Mouse (Mus musculus): ENCODE results near the gene Cit. TPM values are rescaled to one million over a fixed set of nuclear protein-coding genes. Genes with fewer than 3 reads are reported as not detected.

Gene Cit
- polyA plus RNA-seq, 1 experiment from 2014 or later, result 3.7 TPM

DNA sequence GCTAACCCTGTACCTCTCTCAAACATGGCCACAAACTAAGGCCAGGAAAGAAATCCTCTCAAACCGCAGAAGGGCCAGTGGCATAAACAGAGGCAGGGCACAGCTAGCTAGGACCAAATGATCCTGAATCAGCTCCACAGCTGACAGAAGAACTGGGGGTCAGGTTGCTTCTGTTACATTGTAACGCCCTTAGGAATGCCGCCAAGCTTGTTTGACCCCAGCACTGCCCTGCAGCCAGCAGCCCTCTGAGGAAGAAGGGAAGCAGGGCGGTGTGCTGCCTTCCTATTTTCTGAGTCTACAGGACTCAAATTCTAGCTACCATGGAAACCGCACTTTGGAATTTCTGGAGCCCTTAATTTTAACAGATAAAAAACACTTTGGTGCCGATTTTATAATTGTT, 13.6 kb downstream of the Cit start:
- H3K36me3 ChIP-seq (ENCODE audit: control insufficient read depth, insufficient read depth), result peaks cover 22% of the 10 kb centered on the region
- no peaks in the 10 kb centered on the region for H3K4me1 ChIP-seq (replicated peaks; ENCODE audit: control insufficient read depth, insufficient read depth, low read length)
- no peak overlapping the region for H3K4me3 ChIP-seq (ENCODE audit: low read depth, low read length)
- no peak overlapping the region for H3K9ac ChIP-seq (ENCODE audit: low read depth, low read length)
- no peaks in the 10 kb centered on the region for H3K9me3 ChIP-seq (ENCODE audit: control insufficient read depth)
- no peak for TF ChIP-seq CTCF (IDR thresholded peaks at IDR 0.05; ENCODE audit: low read depth)
- WGBS, result 71% methylated on average over 6 of the region's 6 CpGs
- H3K4me2 ChIP-seq (replicated peaks; ENCODE audit: low read depth), result no peak overlapping the region
- H3K27ac ChIP-seq (ENCODE audit: low read depth, low read length), result no peak overlapping the region
- H3K27me3 ChIP-seq (replicated peaks; ENCODE audit: control insufficient read depth, insufficient read depth, low read length), result no peaks in the 10 kb centered on the region
- no peak for ATAC-seq

DNA sequence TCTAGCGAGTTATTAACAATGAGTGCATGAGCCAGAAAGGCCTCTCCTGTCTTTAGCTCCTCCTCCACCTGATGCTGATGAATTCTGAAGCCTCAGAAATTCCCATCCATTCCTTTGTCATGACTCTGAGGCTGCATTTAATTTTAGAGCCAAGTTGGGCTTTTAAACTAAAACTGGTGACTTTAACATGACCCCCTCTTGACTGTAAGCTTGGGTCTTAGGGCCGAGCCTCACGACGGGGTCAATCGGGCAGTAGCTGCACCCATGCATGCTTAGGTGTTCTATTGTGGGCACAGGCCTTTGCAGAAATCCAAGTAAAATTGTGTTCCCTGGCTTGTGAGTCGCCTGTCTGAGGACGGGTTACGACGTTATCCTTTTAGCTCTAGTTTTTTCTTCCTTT, 14.4 kb downstream of the Cit start:
- H3K4me1 ChIP-seq (replicated peaks; ENCODE audit: control insufficient read depth, insufficient read depth, low read length), result no peaks in the 10 kb centered on the region
- peaks cover 28% of the 10 kb centered on the region for H3K36me3 ChIP-seq (ENCODE audit: control insufficient read depth, insufficient read depth)
- H3K9me3 ChIP-seq (ENCODE audit: control insufficient read depth), result no peaks in the 10 kb centered on the region
- no peaks in the 10 kb centered on the region for H3K27me3 ChIP-seq (replicated peaks; ENCODE audit: control insufficient read depth, insufficient read depth, low read length)
- no peak overlapping the region for H3K9ac ChIP-seq (ENCODE audit: low read depth, low read length)
- H3K27ac ChIP-seq (ENCODE audit: low read depth, low read length), result no peak overlapping the region
- H3K4me2 ChIP-seq (replicated peaks; ENCODE audit: low read depth), result no peak overlapping the region
- 89% methylated on average over 9 of the region's 9 CpGs for WGBS
- no peak overlapping the region for H3K4me3 ChIP-seq (ENCODE audit: low read depth, low read length)
- no peak for ATAC-seq
- TF ChIP-seq CTCF (IDR thresholded peaks at IDR 0.05; ENCODE audit: low read depth), result no peak

DNA sequence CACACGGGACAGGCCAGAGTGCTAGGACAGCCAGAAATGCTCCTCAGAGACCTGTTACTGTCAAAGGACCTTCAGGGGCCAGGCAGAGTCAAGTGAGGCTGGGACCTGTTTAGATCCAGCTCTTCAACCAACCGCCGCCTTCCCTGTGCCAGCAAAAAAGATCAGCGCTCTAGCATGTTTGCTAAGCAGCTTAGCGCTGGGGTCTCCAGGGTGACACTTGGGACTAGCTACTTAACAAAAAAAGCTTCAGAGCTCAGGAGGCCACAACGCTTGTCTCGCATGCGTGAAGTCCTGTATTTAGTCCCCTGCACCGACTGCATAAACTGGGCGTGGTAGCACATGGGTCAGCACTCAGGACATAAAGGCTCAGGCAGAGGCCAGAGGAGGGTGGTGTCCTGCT, 16.9 kb downstream of the Cit start:
- Histone ChIP-seq H3K4me1 (replicated peaks; ENCODE audit: control insufficient read depth, insufficient read depth, low read length) (no peaks in the 10 kb centered on the region), H3K27me3 (replicated peaks; ENCODE audit: control insufficient read depth, insufficient read depth, low read length) (no peaks in the 10 kb centered on the region), H3K9me3 (ENCODE audit: control insufficient read depth) (no peaks in the 10 kb centered on the region), H3K9ac (ENCODE audit: low read depth, low read length) (no peak overlapping the region), H3K27ac (ENCODE audit: low read depth, low read length) (no peak overlapping the region), H3K36me3 (ENCODE audit: control insufficient read depth, insufficient read depth) (peaks cover 15% of the 10 kb centered on the region; the same call in 1 of the 2 replicates), H3K4me3 (ENCODE audit: low read depth, low read length) (no peak overlapping the region), H3K4me2 (replicated peaks; ENCODE audit: low read depth) (no peak overlapping the region)
- TF ChIP-seq CTCF (IDR thresholded peaks at IDR 0.05; ENCODE audit: low read depth), result no peak
- WGBS, result 82% methylated on average over 10 of the region's 10 CpGs
- ATAC-seq, result no peak

DNA sequence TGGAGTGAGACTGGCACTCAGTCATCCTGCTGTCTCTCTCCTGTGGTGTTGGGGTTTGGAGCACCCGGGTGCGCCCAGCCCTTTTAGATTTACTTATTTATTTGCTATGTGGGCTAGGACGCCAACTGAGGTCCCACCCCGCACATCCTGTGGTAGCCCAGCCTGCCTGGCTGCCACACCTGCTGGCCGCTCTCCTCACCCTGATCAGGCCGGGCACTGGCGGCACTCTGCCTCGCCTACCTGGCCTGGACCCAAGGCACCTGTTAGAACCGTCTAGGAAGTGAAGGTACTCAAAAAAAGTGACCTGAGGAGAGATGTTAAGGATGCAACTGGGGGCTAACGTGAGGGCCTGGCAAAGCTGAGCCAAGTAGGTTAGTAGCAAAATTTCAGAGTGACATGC, 17.4 kb downstream of the Cit start:
- TF ChIP-seq CTCF (IDR thresholded peaks at IDR 0.05; ENCODE audit: low read depth), result no peak
- no peak overlapping the region for H3K27ac ChIP-seq (ENCODE audit: low read depth, low read length)
- H3K4me2 ChIP-seq (replicated peaks; ENCODE audit: low read depth), result no peak overlapping the region
- H3K27me3 ChIP-seq (replicated peaks; ENCODE audit: control insufficient read depth, insufficient read depth, low read length), result no peaks in the 10 kb centered on the region
- no peaks in the 10 kb centered on the region for H3K9me3 ChIP-seq (ENCODE audit: control insufficient read depth)
- no peak overlapping the region for H3K9ac ChIP-seq (ENCODE audit: low read depth, low read length)
- no peak overlapping the region for H3K4me3 ChIP-seq (ENCODE audit: low read depth, low read length)
- ATAC-seq, result no peak; the same call in 1 of the 2 replicates
- H3K4me1 ChIP-seq (replicated peaks; ENCODE audit: control insufficient read depth, insufficient read depth, low read length), result no peaks in the 10 kb centered on the region
- 83% methylated on average over 10 of the region's 10 CpGs for WGBS
- peaks cover 15% of the 10 kb centered on the region; the same call in 1 of the 2 replicates for H3K36me3 ChIP-seq (ENCODE audit: control insufficient read depth, insufficient read depth)

DNA sequence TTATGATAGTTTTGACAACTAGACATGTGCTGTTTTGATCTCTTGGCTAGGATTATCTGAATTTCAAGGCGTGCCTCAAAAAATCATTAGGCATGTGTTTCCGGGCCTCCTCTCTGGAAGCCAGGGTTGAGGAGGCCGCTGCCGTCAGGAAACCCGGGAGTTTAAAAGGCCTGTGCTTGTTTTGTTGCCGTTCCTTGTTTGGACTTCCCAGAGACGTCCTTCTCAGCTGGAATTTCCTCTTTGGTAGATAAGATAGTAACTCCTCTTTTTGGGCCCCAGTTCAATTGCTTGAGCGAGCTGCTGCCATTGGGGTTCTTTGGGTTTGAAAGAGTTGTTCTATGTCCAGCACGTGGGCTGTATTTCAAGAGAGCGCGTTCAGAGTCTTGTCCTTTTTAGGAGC, 21.2 kb downstream of the Cit start:
- Histone ChIP-seq H3K4me3 (ENCODE audit: low read depth, low read length) (no peak overlapping the region), H3K4me1 (replicated peaks; ENCODE audit: control insufficient read depth, insufficient read depth, low read length) (no peaks in the 10 kb centered on the region), H3K4me2 (replicated peaks; ENCODE audit: low read depth) (no peak overlapping the region), H3K27me3 (replicated peaks; ENCODE audit: control insufficient read depth, insufficient read depth, low read length) (no peaks in the 10 kb centered on the region), H3K9me3 (ENCODE audit: control insufficient read depth) (no peaks in the 10 kb centered on the region), H3K36me3 (ENCODE audit: control insufficient read depth, insufficient read depth) (peaks cover 10% of the 10 kb centered on the region; the same call in 1 of the 2 replicates), H3K27ac (ENCODE audit: low read depth, low read length) (no peak overlapping the region), H3K9ac (ENCODE audit: low read depth, low read length) (no peak overlapping the region)
- no peak for ATAC-seq
- TF ChIP-seq CTCF (IDR thresholded peaks at IDR 0.05; ENCODE audit: low read depth), result no peak
- WGBS, result 64% methylated on average over 11 of the region's 11 CpGs

DNA sequence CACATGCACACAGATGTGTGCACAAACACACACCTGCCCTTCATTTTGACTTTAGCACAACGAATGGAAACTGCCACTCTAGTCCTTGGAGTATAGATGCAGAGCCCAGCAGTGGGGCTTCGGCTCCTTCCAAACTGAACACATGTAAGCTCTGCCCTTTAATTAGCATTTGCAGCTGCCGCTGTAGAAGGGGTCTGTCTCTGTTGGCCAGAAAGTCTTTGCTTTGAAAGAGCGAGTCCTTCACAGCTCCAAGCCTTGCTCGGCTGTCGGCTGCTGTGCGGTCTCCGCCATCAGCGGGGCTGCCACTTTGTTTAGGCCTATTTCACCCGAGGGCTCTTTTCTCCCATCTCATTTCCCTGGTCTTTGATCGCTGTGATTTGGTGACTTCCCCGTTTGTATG, 23.5 kb downstream of the Cit start:
- no peaks in the 10 kb centered on the region for H3K4me1 ChIP-seq (replicated peaks; ENCODE audit: control insufficient read depth, insufficient read depth, low read length)
- ATAC-seq, result no peak
- H3K9ac ChIP-seq (ENCODE audit: low read depth, low read length), result no peak overlapping the region
- H3K4me2 ChIP-seq (replicated peaks; ENCODE audit: low read depth), result no peak overlapping the region
- peaks cover 10% of the 10 kb centered on the region; the same call in 1 of the 2 replicates for H3K36me3 ChIP-seq (ENCODE audit: control insufficient read depth, insufficient read depth)
- H3K27ac ChIP-seq (ENCODE audit: low read depth, low read length), result no peak overlapping the region
- no peak overlapping the region for H3K4me3 ChIP-seq (ENCODE audit: low read depth, low read length)
- TF ChIP-seq CTCF (IDR thresholded peaks at IDR 0.05; ENCODE audit: low read depth), result no peak
- WGBS, result 92% methylated on average over 12 of the region's 12 CpGs
- H3K9me3 ChIP-seq (ENCODE audit: control insufficient read depth), result no peaks in the 10 kb centered on the region
- no peaks in the 10 kb centered on the region for H3K27me3 ChIP-seq (replicated peaks; ENCODE audit: control insufficient read depth, insufficient read depth, low read length)

DNA sequence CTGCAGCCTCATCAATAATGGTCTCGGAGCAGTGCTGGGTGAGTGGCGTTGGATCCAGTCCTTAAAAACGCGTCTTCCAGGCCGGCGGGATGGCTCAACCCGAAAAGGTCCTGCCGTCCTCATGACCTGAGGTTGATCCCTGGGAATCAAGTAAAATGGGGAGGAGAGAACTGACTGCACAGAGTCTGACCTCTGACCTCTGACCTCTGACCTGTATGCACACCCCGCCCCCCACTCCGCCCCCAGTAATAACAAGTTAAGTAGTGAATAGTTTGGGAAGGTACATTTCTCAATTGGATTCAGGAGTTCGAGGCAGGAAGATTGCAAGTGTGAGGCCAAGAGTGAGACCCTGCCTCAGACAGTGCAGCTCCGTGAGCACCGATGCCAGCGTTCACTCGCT, 24.1 kb downstream of the Cit start:
- TF ChIP-seq CTCF (IDR thresholded peaks at IDR 0.05; ENCODE audit: low read depth), result no peak
- 92% methylated on average over 15 of the region's 15 CpGs for WGBS
- H3K9me3 ChIP-seq (ENCODE audit: control insufficient read depth), result no peaks in the 10 kb centered on the region
- no peaks in the 10 kb centered on the region for H3K27me3 ChIP-seq (replicated peaks; ENCODE audit: control insufficient read depth, insufficient read depth, low read length)
- peaks cover 5% of the 10 kb centered on the region; the same call in 1 of the 2 replicates for H3K36me3 ChIP-seq (ENCODE audit: control insufficient read depth, insufficient read depth)
- ATAC-seq, result no peak
- H3K4me1 ChIP-seq (replicated peaks; ENCODE audit: control insufficient read depth, insufficient read depth, low read length), result no peaks in the 10 kb centered on the region
- no peak overlapping the region for H3K4me3 ChIP-seq (ENCODE audit: low read depth, low read length)
- no peak overlapping the region for H3K9ac ChIP-seq (ENCODE audit: low read depth, low read length)
- H3K4me2 ChIP-seq (replicated peaks; ENCODE audit: low read depth), result no peak overlapping the region
- no peak overlapping the region for H3K27ac ChIP-seq (ENCODE audit: low read depth, low read length)

All from intestine, postnatal 0 days (tissue).